Mouse (Mus musculus) spleen, adult 2 months (tissue): ENCODE measurements around the gene Ssh3.

ENCODE experiments used
- CTCF ChIP-seq: fragments of 200-500 bp; IDR thresholded peaks from 2 replicates; pipeline ENCODE4 v1.5.1; 2011; ENCODE audit warnings: mild to moderate bottlenecking, inconsistent platforms; ENCODE audit not compliant: insufficient read depth, insufficient read length, insufficient replicate concordance; ENCODE audit errors: extremely low read depth
- POLR2A ChIP-seq: fragments of 200-500 bp; IDR thresholded peaks from 2 replicates; pipeline ENCODE4 v1.6.1; 2011; ENCODE audit warnings: low read depth, low read length, inconsistent platforms

DNA sequence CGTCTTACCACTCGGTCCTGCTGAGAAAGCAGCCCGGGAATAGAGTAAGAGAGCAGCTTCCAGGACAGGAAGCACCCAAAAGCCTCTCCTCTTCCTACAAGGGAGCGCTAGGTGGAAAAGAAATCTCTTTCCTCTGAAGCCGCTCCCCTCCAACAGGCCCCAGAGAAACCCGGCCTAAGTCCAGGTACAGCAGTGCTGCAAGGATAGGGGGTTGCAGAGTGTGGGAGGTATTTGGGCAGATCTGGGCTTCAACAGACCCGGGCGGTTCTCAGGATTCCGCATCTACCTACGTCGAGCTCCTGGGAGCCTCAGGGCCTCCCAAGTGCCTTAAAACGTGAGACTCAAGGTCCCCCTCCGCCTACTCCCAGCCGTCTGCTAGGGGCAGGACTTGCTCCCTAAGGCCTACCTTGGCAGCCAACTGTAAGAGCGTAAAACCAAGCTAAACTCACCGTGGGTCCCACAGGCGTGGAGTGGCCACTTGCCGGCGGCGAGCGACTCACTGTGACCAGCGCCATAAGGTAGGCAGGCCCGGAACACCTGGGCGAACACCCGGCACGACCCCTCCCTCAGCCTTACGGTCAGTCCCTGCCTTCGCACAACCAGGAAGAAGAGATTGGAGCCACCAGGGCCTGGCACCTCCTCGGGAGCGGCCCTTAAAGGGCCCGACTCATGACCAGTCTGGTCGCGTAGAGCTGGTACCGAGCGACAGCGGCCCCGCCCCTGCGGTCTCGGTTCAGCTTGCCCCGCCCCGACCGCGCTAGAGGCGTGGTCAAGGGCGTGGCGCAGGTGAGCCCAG lies at the start of gene Ssh3:
- TF ChIP-seq CTCF, result no peak
- no peak for TF ChIP-seq POLR2A
